Mouse (Mus musculus) bone marrow, adult 2 months (tissue): ENCODE data around the gene Foxo3.

ENCODE experiments used
- CTCF ChIP-seq: fragments of 200-500 bp; IDR thresholded peaks from 2 replicates; pipeline ENCODE4 v1.5.1; 2011; ENCODE audit warnings: low read length, control low read depth; ENCODE audit not compliant: control insufficient read depth, insufficient read depth
- POLR2A ChIP-seq: fragments of 200-500 bp; IDR thresholded peaks from 2 replicates; pipeline ENCODE4 v1.6.1; 2011; ENCODE audit warnings: low read depth, mild to moderate bottlenecking, control low read depth, low read length, borderline replicate concordance; ENCODE audit not compliant: control insufficient read depth

DNA sequence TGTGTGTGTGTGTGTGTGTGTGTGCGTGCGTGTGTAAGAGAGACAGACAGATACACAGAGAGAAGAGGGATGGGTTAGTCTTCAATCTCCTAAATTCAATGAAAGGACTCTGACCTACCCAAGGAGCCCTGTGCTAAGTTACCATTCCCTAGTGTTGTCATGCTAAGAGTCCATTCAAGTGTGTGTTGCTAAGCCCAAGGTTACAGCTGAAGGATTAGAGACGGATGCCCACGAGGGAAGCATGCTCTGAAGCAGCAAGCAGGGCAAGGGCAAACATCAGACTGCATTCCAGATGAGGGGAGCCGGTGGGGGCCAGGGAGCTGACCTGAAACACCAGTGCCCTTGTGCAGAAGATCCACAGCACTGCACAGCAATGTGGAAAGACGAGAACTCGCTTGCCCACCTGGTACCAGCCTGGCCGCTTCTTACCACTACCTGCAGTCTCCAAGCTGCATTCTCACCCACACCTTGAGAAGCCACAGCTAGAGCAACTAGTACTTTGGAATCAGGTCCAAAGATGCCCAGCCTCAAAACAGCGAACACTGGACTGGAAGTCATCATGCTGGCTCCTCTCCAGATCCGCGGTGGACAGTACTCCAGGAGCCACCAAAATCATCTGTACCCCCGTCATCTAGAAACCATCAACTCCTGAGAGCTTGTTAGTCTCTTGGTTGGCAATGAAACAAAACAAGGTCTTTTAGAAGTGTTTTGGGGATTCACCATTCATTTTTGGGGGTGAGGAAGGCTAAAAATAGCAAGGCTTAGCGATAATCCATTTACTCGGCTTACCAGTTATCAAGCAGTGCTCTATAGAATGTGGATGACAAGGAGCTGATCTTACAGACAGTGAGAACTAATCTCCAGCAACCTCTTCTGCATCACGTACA lies 37.4 kb downstream of the Foxo3 start:
- TF ChIP-seq POLR2A (no peak), CTCF (no peak)
